Mouse (Mus musculus): ENCODE results near the gene Ttll8. TPM values are rescaled to one million over a fixed set of nuclear protein-coding genes. Genes with fewer than 3 reads are reported as not detected.

Ttll8 gene
- polyA plus RNA-seq, 1 experiment from 2014 or later: not detected

DNA sequence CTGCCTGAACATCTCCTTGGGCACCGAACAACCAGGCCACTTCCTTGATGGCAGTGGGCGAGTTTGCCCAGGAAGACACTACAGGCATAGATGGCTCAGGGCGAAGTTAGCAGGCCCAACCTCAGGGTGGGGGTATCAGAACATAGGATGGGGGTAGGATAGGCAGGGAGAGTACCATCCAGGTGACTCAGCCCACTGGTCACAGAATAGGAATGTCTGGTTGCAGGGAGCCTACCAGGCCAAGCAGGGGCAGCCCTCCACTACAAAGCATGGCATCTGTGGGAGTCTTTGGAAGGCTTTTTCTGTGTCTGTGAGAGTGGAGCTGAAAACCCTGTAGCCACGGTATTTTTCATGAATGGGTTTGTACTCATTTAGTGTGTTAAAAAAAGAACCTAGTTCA lies 3.3 kb upstream of the Ttll8 start:
- H3K4me3 ChIP-seq: no peak overlapping the region
- H3K9me3 ChIP-seq (replicated peaks): no peaks in the 10 kb centered on the region
- H3K27ac ChIP-seq: no peak overlapping the region
- no peaks in the 10 kb centered on the region for H3K36me3 ChIP-seq (ENCODE audit: poor library complexity, severe bottlenecking)
- 85% methylated on average over 4 of the region's 4 CpGs for WGBS
- H3K9ac ChIP-seq: no peak overlapping the region
- ATAC-seq: no peak
- 0 out of 2 replicates have a peak, but pooled peaks cover 14% of the 10 kb centered on the region for H3K27me3 ChIP-seq
- no peak overlapping the region for H3K4me2 ChIP-seq
- peaks cover 9% of the 10 kb centered on the region for H3K4me1 ChIP-seq

- H3K9me3 ChIP-seq (replicated peaks): no peaks in the 10 kb centered on the region
- H3K27me3 ChIP-seq: 0 out of 2 replicates have a peak, but pooled peaks cover 14% of the 10 kb centered on the region
- no peak overlapping the region for H3K4me3 ChIP-seq
- H3K27ac ChIP-seq: no peak overlapping the region
- H3K4me1 ChIP-seq: peaks cover 9% of the 10 kb centered on the region
- no peak for ATAC-seq
- WGBS: 80% methylated on average over 6 of the region's 6 CpGs
- H3K36me3 ChIP-seq (ENCODE audit: poor library complexity, severe bottlenecking): no peaks in the 10 kb centered on the region
- no peak overlapping the region for H3K9ac ChIP-seq
- H3K4me2 ChIP-seq: no peak overlapping the region
Observed at GRCm38 (mm10) chr15:88955342-88955741, 1.1 kb upstream of the Ttll8 start.

DNA sequence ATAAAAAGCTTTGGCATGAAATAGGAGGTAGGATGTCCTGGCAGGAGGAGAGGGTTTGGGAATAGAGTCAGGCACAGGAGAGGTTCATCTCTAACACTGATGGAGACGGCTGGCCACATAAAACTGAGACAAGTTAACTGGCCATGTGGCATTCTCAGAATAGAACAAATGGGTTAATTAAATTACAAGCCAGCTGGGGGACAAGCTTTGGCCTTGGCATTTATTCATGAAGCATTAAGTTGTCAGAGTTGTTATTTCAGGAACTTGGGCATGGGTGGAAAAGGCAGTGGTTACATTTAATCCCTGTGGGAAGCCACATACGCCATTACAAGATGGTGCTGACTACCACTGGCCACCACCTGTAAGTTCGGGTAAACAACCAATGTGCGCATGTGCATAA lies 3.0 kb downstream of the Ttll8 start:
- Histone ChIP-seq H3K9me3 (replicated peaks) (no peaks in the 10 kb centered on the region), H3K4me2 (no peak overlapping the region), H3K27ac (no peak overlapping the region), H3K9ac (no peak overlapping the region), H3K27me3 (0 out of 2 replicates have a peak, but pooled peaks cover 14% of the 10 kb centered on the region), H3K4me3 (no peak overlapping the region), H3K36me3 (ENCODE audit: poor library complexity, severe bottlenecking) (no peaks in the 10 kb centered on the region), H3K4me1 (peaks cover 9% of the 10 kb centered on the region)
- 82% methylated on average over 4 of the region's 4 CpGs for WGBS
- no peak for ATAC-seq

- ATAC-seq: no peak
- Histone ChIP-seq H3K36me3 (ENCODE audit: poor library complexity, severe bottlenecking) (no peaks in the 10 kb centered on the region), H3K27ac (no peak overlapping the region), H3K27me3 (no peaks in the 10 kb centered on the region), H3K9me3 (replicated peaks) (no peaks in the 10 kb centered on the region), H3K9ac (no peak overlapping the region), H3K4me3 (no peak overlapping the region), H3K4me2 (no peak overlapping the region), H3K4me1 (no peaks in the 10 kb centered on the region)
- WGBS: 66% methylated on average over 6 of the region's 6 CpGs
Observed at GRCm38 (mm10) chr15:88946851-88947250, 7.4 kb downstream of the Ttll8 start.

DNA sequence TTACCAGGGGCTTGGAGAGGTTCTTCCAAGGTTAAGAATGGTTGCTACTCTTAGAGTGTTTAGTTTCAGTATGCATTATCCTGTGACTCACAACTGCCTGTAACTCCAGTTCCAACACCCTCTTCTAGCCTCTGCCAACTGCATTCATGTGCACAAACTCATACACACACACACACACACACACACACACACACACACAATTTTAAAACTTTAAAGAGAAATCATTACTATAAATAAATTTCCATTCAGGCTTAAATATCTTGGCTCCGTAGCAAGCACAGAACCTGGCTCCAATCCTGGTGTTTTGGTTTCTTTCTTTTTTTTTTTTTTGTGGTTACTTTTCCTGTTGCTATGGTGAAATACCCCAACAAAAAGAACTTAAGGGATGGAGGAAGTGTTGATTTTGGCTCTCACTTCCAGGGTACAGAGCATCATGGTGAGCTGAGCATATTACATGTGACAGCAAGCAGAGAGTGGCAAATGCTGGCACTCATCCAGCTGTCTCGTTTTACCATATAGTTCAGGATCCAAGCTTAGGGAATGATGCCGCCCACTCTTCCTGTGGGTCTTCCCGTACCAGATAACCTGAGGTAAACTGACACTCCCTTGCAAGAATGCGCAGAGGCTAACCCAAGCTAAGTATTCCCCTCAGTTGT lies 10.2 kb downstream of the Ttll8 start:
- Histone ChIP-seq H3K9ac (no peak overlapping the region), H3K27me3 (no peaks in the 10 kb centered on the region), H3K9me3 (replicated peaks) (no peaks in the 10 kb centered on the region), H3K4me1 (no peaks in the 10 kb centered on the region), H3K4me2 (no peak overlapping the region), H3K4me3 (no peak overlapping the region), H3K36me3 (ENCODE audit: poor library complexity, severe bottlenecking) (no peaks in the 10 kb centered on the region), H3K27ac (no peak overlapping the region)
- no peak for ATAC-seq
- 81% methylated on average over 5 of the region's 5 CpGs for WGBS

GRCm38 (mm10) chr15:88942783-88943182 lies 11.4 kb downstream of the Ttll8 start:
- Histone ChIP-seq H3K36me3 (ENCODE audit: poor library complexity, severe bottlenecking) (no peaks in the 10 kb centered on the region), H3K27ac (no peak overlapping the region), H3K9me3 (replicated peaks) (no peaks in the 10 kb centered on the region), H3K27me3 (no peaks in the 10 kb centered on the region), H3K4me1 (no peaks in the 10 kb centered on the region), H3K9ac (no peak overlapping the region), H3K4me2 (no peak overlapping the region), H3K4me3 (no peak overlapping the region)
- no peak for ATAC-seq
- 84% methylated on average over 5 of the region's 5 CpGs for WGBS

- Histone ChIP-seq H3K27ac (no peak overlapping the region), H3K4me1 (no peaks in the 10 kb centered on the region), H3K36me3 (ENCODE audit: poor library complexity, severe bottlenecking) (no peaks in the 10 kb centered on the region)
Observed at GRCm38 (mm10) chr15:88937291-88937650, 16.9 kb downstream of the Ttll8 start.

DNA sequence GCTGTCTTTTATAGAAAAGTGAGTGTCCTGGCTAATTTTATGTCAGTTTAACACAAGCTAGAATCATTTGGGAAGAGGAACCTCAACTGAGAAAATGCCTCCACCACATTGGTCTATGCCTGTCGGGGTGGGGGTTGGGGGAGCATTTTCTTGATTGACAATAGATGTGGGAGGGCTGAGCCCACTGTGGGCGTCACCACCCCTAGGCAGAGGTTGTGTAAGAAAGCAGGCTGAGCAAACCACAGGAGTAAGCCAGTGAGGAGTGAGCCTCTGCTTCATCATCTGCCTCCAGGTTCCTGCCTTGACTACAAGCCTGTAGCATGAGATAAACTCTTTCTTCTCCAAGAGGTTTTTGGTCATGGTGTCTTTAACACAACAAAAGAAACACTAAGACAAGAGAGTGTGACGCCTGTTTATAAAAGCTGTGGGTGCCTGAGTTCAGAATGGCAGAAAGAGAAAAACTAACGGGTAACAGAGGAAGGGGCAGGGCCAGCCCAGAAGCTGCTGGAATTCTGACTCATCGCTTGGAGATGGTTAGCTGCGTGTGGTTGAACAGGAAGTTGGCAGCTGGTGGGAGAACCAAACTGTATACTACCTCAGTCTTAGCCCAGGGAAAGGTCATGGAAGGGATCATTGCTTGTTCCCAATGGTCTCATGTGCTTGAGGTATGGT lies 17.5 kb downstream of the Ttll8 start:
- H3K4me3 ChIP-seq: no peak overlapping the region
- no peaks in the 10 kb centered on the region for H3K36me3 ChIP-seq (ENCODE audit: poor library complexity, severe bottlenecking)
- 78% methylated on average over 6 of the region's 6 CpGs for WGBS
- no peaks in the 10 kb centered on the region for H3K9me3 ChIP-seq (replicated peaks)
- H3K9ac ChIP-seq: no peak overlapping the region
- H3K27ac ChIP-seq: no peak overlapping the region
- no peak overlapping the region for H3K4me2 ChIP-seq
- no peaks in the 10 kb centered on the region for H3K27me3 ChIP-seq
- no peaks in the 10 kb centered on the region for H3K4me1 ChIP-seq
- no peak for ATAC-seq

More at GRCm38 (mm10) chr15:88937291-88937650, 16.9 kb downstream of the Ttll8 start:
- Histone ChIP-seq H3K9me3 (replicated peaks) (no peaks in the 10 kb centered on the region), H3K4me3 (no peak overlapping the region), H3K4me2 (no peak overlapping the region), H3K27me3 (no peaks in the 10 kb centered on the region), H3K9ac (no peak overlapping the region)
- 80% methylated on average over 2 of the region's 2 CpGs for WGBS
- no peak for ATAC-seq

DNA sequence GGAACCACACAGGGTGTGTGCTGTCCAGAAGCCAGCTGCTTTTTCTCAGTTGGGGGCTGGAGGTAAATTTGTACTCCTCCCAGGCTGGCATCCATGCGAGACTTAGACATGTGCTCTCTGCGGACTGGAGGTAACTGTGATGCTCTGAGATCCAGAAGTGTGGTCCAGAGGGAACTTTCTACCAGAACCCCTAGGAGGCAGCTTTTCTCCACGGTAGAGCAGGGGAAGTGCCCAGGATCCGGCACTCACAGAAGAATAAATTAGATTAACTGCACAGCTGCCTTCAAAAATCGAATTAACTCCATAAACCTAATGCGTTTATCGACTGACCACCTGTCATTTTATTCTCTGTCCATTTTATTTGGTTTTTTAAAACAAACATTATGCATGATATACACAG lies 20.1 kb downstream of the Ttll8 start:
- ATAC-seq: no peak
- no peaks in the 10 kb centered on the region for H3K27me3 ChIP-seq
- no peak overlapping the region for H3K27ac ChIP-seq
- no peak overlapping the region for H3K4me2 ChIP-seq
- 61% methylated on average over 7 of the region's 7 CpGs for WGBS
- H3K4me1 ChIP-seq: no peaks in the 10 kb centered on the region
- H3K9me3 ChIP-seq (replicated peaks): no peaks in the 10 kb centered on the region
- no peaks in the 10 kb centered on the region for H3K36me3 ChIP-seq (ENCODE audit: poor library complexity, severe bottlenecking)
- H3K4me3 ChIP-seq: no peak overlapping the region
- H3K9ac ChIP-seq: no peak overlapping the region

DNA sequence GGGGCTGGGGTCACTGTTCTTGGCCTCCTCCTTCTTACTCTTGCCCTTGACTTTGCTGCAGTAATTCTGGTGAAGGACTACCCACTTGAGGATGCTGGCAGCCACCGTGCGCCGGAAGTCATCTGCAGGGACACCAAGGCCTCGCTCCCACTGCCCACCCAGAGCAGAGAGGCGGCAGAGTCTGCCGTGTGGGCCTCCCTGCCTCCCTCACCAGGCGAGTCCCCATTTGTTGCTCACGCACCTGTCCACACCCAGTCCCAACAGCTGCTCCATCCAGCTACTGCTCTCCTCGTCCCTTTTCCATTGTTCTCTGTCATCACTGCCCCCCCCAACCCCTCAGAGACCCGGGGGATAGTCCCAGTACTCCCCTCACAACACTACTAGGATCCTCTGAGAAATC lies 21.6 kb downstream of the Ttll8 start:
- H3K4me1 ChIP-seq: no peaks in the 10 kb centered on the region
- WGBS: 87% methylated on average over 10 of the region's 10 CpGs
- no peak overlapping the region for H3K4me3 ChIP-seq
- H3K27me3 ChIP-seq: no peaks in the 10 kb centered on the region
- H3K9ac ChIP-seq: no peak overlapping the region
- no peak for ATAC-seq
- H3K27ac ChIP-seq: no peak overlapping the region
- no peak overlapping the region for H3K4me2 ChIP-seq
- H3K9me3 ChIP-seq (replicated peaks): no peaks in the 10 kb centered on the region
- H3K36me3 ChIP-seq (ENCODE audit: poor library complexity, severe bottlenecking): no peaks in the 10 kb centered on the region

DNA sequence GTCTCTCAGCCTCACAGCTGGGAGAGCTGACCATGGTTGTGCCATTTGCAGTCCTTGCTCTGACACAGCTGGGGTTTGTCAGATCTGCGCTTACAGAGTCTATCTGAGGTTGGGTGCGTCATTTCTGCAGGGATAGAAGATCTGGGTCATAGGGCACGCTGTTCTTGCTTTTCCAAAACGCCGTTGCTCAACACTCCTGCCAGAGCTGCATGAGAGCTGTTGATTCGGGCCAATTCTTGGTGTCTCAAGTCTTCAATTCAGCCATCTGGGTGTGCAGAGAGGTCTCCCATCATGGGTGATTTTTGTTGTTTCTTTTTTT lies 32.3 kb downstream of the Ttll8 start:
- Histone ChIP-seq H3K9ac (no peak overlapping the region), H3K27ac (no peak overlapping the region), H3K4me2 (no peak overlapping the region), H3K36me3 (ENCODE audit: poor library complexity, severe bottlenecking) (no peaks in the 10 kb centered on the region), H3K9me3 (replicated peaks) (no peaks in the 10 kb centered on the region), H3K4me3 (no peak overlapping the region), H3K27me3 (no peaks in the 10 kb centered on the region), H3K4me1 (no peaks in the 10 kb centered on the region)
- WGBS: 76% methylated on average over 6 of the region's 6 CpGs
- no peak for ATAC-seq

DNA sequence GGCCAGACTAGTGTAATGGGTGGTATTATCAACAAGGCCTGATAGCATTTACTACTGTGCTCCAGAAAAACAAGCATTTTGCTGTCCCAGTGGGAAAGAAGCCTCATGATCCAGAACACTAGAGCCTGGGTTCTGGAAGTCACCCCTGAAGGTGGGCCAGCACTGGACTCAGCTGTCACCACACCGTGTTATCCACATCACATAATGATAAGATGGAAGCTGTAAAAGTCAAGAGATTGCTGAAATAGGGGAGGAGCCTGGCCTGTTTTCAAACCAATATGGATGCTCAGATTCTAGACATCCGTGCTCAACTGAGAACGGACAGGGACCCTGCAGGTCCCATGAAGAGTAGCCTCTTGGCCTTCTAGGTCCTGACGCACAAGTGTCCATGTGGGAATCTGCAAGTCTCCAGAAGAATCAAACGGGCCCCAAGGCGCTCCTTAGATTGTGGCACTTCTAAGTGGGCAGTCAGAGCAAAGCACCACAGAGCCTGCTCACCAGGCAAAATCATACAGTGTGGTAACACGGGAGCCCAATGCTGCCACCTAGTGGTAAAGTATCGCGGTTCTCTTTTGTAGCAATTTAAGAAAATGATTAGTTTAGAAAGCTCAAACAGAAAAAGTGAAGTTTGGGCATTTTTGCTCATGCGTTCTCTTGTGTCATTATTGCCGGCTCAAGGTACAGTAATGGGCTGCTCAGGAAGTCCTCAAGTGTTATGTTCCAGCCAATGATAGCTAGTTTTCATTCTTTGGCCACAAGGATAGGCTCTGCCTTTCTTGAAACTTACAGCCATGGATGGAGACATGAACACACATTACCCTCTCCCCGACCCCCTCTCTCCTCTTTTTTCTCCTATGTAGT lies 32.9 kb downstream of the Ttll8 start:
- no peaks in the 10 kb centered on the region for H3K36me3 ChIP-seq (ENCODE audit: poor library complexity, severe bottlenecking)
- ATAC-seq: peak; percentile 83
- H3K4me3 ChIP-seq: no peak overlapping the region
- H3K4me1 ChIP-seq: no peaks in the 10 kb centered on the region
- H3K4me2 ChIP-seq: no peak overlapping the region
- 26% methylated on average over 12 of the region's 12 CpGs for WGBS
- H3K9ac ChIP-seq: 0 out of 2 replicates have a peak overlapping the region, but pooled peaks have one; percentile 6
- H3K27ac ChIP-seq: no peak overlapping the region
- H3K27me3 ChIP-seq: no peaks in the 10 kb centered on the region
- H3K9me3 ChIP-seq (replicated peaks): no peaks in the 10 kb centered on the region

Data from forebrain, embryonic 13.5 days (tissue).